Mouse (Mus musculus): Measurements from ENCODE around the gene Ikzf1. TPM values are rescaled to one million over a fixed set of nuclear protein-coding genes. Genes with fewer than 3 reads are reported as not detected.

Gene Ikzf1
- polyA plus RNA-seq, 1 experiment from 2014 or later, result 1.3 TPM

DNA sequence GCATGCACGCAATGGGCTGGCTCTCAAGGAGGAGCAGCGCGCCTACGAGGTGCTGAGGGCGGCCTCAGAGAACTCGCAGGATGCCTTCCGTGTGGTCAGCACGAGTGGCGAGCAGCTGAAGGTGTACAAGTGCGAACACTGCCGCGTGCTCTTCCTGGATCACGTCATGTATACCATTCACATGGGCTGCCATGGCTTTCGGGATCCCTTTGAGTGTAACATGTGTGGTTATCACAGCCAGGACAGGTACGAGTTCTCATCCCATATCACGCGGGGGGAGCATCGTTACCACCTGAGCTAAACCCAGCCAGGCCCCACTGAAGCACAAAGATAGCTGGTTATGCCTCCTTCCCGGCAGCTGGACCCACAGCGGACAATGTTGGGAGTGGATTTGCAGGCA is 84.5 kb downstream of the Ikzf1 start:
- H3K27me3 ChIP-seq, result no peaks in the 10 kb centered on the region; the same call in 1 of the 2 replicates
- no peaks in the 10 kb centered on the region for H3K9me3 ChIP-seq
- 92% methylated on average over 20 of the region's 20 CpGs for WGBS
- no peak overlapping the region for H3K4me2 ChIP-seq
- ATAC-seq (ENCODE audit: insufficient number of reproducible peaks, insufficient read depth, low FRiP score, low TSS enrichment, low read depth), result no peak
- H3K4me1 ChIP-seq (replicated peaks), result no peaks in the 10 kb centered on the region
- no peak overlapping the region for H3K9ac ChIP-seq (replicated peaks)
- no peaks in the 10 kb centered on the region for H3K36me3 ChIP-seq
- no peak overlapping the region for H3K4me3 ChIP-seq (replicated peaks)
- H3K27ac ChIP-seq, result no peak overlapping the region

DNA sequence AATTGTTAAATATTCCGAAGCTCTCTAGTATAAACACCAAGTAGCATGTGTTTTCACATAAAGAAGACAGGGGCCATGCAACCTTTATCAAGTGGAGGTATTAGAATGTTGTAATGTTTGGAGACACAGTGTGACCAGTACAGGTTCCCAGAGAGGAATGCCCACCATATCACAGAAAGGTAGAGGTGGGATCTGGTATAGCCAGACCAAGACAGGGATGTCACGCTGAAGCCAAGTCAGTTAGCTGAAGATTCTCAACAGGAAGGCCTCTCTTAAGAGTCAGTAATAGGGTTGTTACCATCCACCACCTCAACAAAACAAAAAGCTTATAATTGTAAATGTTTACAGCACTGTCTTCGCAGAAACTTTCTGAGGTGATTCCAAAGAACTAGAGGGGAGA is 85.9 kb downstream of the Ikzf1 start:
- ATAC-seq (ENCODE audit: insufficient number of reproducible peaks, insufficient read depth, low FRiP score, low TSS enrichment, low read depth), result no peak
- Histone ChIP-seq H3K9me3 (no peaks in the 10 kb centered on the region), H3K27me3 (no peaks in the 10 kb centered on the region; the same call in 1 of the 2 replicates), H3K36me3 (no peaks in the 10 kb centered on the region), H3K27ac (no peak overlapping the region), H3K9ac (replicated peaks) (no peak overlapping the region), H3K4me2 (no peak overlapping the region), H3K4me1 (replicated peaks) (no peaks in the 10 kb centered on the region), H3K4me3 (replicated peaks) (no peak overlapping the region)
- WGBS, result 85% methylated on average over 3 of the region's 3 CpGs

DNA sequence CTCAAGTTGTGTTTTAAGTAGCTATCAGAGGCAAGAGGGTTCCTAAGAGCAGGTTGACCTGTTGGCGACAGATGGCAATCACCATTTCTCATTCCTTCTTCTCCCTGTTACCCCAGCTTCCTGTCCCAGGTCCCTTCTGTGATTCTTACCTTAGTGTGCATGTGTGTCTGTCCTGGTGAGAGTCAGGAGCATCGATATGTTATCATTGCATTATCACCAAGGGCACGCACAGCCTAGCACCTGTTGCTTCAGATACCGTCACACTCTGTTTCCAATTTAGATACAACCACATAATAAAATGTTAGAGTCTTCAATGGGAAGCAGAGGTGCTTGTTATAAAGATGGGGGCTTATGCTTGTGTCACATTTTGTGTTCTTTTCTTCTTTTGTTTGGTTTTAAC is 87.4 kb downstream of the Ikzf1 start:
- no peak for ATAC-seq (ENCODE audit: insufficient number of reproducible peaks, insufficient read depth, low FRiP score, low TSS enrichment, low read depth)
- WGBS, result 86% methylated on average over 4 of the region's 4 CpGs
- H3K4me3 ChIP-seq (replicated peaks), result no peak overlapping the region
- H3K9ac ChIP-seq (replicated peaks), result no peak overlapping the region
- no peaks in the 10 kb centered on the region; the same call in 1 of the 2 replicates for H3K27me3 ChIP-seq
- no peaks in the 10 kb centered on the region for H3K36me3 ChIP-seq
- H3K27ac ChIP-seq, result no peak overlapping the region
- no peaks in the 10 kb centered on the region for H3K9me3 ChIP-seq
- no peak overlapping the region for H3K4me2 ChIP-seq
- H3K4me1 ChIP-seq (replicated peaks), result no peaks in the 10 kb centered on the region

DNA sequence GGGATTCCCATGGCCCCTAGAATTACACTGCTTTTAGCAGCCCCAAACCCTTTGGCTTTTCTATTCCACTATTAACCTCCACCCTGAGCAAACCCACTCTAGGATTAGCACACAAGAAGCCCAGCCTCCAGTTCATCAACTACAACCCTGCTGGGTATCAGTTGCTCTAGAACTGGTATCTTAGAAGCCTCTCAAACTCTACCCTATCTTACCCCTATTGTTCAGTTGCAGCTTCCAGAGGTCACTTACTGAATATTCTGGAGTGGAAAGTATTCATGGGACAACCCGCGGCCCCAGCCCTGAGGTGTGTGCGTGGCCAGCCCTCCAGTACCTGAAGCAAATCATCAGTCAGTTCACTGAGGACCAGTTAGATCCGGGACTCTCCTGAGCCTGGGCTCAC is 89.6 kb downstream of the Ikzf1 start:
- WGBS, result 87% methylated on average over 4 of the region's 4 CpGs
- Histone ChIP-seq H3K4me3 (replicated peaks) (no peak overlapping the region), H3K4me1 (replicated peaks) (no peaks in the 10 kb centered on the region), H3K27ac (no peak overlapping the region), H3K4me2 (no peak overlapping the region), H3K27me3 (no peaks in the 10 kb centered on the region; the same call in 1 of the 2 replicates), H3K9me3 (no peaks in the 10 kb centered on the region), H3K9ac (replicated peaks) (no peak overlapping the region), H3K36me3 (no peaks in the 10 kb centered on the region)
- ATAC-seq (ENCODE audit: insufficient number of reproducible peaks, insufficient read depth, low FRiP score, low TSS enrichment, low read depth), result no peak

DNA sequence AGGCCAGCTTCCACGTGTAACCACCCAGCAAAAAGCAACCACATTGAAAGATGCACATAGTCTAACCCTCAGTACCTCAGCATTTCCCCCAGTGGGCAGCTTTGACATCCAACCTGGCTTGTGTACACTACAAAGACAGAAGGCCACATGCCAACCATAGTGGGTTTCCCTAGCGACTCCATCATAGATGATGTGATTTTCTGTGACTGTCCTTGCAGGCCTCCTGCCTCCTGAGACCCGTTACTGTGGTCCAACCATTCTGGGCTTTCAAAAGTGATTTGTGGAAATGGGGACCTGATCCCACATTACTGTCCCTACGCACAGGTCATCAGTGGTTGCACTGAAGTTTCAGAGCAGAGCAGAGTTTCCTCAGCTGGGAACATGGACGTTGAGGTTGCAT is 90.1 kb downstream of the Ikzf1 start:
- WGBS, result 83% methylated on average over 5 of the region's 5 CpGs

DNA sequence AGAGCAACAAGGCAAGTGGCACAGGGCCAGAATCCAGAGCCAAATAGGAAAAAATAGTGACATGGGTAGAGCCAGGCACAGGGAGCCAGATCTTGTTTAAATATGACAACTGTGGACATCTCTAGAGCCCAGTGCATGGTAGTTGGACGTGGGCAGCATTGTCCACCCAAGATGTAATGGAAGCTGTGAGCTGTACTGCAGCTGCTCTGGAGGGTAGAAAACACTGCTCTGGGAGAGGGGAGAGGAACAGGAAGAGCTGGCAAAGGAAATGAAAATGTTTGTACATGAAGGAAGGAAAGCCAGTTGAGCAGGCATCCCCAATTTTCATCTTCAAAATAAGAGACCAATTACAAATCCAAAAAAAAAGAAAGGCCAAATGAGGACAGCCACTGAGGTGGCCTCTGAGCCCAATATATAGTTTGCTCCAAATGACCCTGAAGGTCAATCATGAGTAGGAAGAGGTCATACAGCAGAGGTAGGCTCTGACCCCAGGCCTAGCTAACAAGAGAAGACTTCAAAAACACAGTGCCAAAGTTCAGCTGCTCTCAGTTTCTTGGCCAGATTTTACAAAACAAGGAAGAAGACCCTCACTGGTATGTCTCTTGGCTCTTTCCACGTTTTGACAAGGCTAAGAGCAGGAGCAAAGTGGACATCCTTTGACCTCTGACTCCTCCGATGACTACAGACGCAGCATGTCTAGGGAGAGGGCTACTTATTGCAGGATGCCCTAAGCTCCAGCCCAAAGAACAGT is 91.4 kb downstream of the Ikzf1 start:
- Histone ChIP-seq H3K9me3 (no peaks in the 10 kb centered on the region), H3K4me2 (no peak overlapping the region), H3K27me3 (no peaks in the 10 kb centered on the region), H3K9ac (replicated peaks) (no peak overlapping the region), H3K4me3 (replicated peaks) (no peak overlapping the region), H3K4me1 (replicated peaks) (no peaks in the 10 kb centered on the region), H3K36me3 (no peaks in the 10 kb centered on the region), H3K27ac (no peak overlapping the region)
- ATAC-seq (ENCODE audit: insufficient number of reproducible peaks, insufficient read depth, low FRiP score, low TSS enrichment, low read depth), result no peak
- WGBS, result 78% methylated on average over 4 of the region's 4 CpGs

More for the DNA sequence above, 90.1 kb downstream of the Ikzf1 start:
- H3K4me1 ChIP-seq (replicated peaks), result no peaks in the 10 kb centered on the region
- ATAC-seq (ENCODE audit: insufficient number of reproducible peaks, insufficient read depth, low FRiP score, low TSS enrichment, low read depth), result no peak
- H3K27ac ChIP-seq, result no peak overlapping the region
- no peak overlapping the region for H3K4me2 ChIP-seq
- no peaks in the 10 kb centered on the region for H3K27me3 ChIP-seq
- H3K36me3 ChIP-seq, result no peaks in the 10 kb centered on the region
- H3K9ac ChIP-seq (replicated peaks), result no peak overlapping the region
- H3K4me3 ChIP-seq (replicated peaks), result no peak overlapping the region
- H3K9me3 ChIP-seq, result no peaks in the 10 kb centered on the region

DNA sequence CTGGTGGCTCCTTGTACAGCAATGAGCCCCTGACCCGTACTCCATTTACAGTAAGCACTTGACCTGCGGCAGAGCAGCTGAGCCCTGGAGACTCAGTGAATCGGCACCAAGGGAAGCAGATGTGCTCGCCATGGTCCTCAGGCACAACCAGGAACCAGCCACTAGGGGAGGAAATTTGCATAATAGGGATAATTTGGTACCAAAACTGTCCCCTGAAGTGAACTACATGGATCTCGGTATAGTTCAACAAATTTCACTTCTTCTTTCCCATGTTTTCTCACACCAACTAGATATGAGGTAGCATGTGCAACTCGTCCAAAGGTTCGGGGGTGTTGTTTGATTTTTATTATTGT is 92.0 kb downstream of the Ikzf1 start:
- no peaks in the 10 kb centered on the region for H3K4me1 ChIP-seq (replicated peaks)
- H3K4me2 ChIP-seq, result no peak overlapping the region
- 87% methylated on average over 7 of the region's 7 CpGs for WGBS
- H3K27me3 ChIP-seq, result peaks cover 3% of the 10 kb centered on the region; the same call in 1 of the 2 replicates
- no peaks in the 10 kb centered on the region for H3K36me3 ChIP-seq
- no peak overlapping the region for H3K4me3 ChIP-seq (replicated peaks)
- ATAC-seq (ENCODE audit: insufficient number of reproducible peaks, insufficient read depth, low FRiP score, low TSS enrichment, low read depth), result no peak
- H3K9me3 ChIP-seq, result no peaks in the 10 kb centered on the region
- H3K27ac ChIP-seq, result no peak overlapping the region
- no peak overlapping the region for H3K9ac ChIP-seq (replicated peaks)

DNA sequence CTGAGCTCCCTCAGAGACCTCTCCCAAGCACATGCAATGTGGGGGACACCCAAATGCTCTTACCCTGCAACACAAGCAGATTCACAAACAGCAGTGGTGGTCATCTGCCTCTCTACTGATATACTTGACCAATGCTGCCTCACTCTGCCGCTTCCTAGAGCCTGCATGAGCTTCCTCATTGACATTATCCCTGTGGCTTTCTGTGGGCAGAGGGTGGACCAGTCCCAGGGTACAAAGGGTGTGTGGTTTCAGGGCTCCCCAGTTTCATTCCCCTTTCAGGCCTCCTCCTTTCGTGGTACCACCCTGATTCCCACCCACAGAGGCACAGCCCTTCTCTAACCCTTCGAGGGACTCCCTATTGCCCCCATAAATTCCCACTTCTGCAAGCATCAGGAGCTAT is 92.4 kb downstream of the Ikzf1 start:
- no peak for ATAC-seq (ENCODE audit: insufficient number of reproducible peaks, insufficient read depth, low FRiP score, low TSS enrichment, low read depth)
- H3K36me3 ChIP-seq, result no peaks in the 10 kb centered on the region
- peaks cover 3% of the 10 kb centered on the region; the same call in 1 of the 2 replicates for H3K27me3 ChIP-seq
- WGBS, result 65% methylated on average over 3 of the region's 3 CpGs
- H3K4me2 ChIP-seq, result no peak overlapping the region
- no peak overlapping the region for H3K9ac ChIP-seq (replicated peaks)
- no peak overlapping the region for H3K4me3 ChIP-seq (replicated peaks)
- no peak overlapping the region for H3K27ac ChIP-seq
- no peaks in the 10 kb centered on the region for H3K9me3 ChIP-seq
- no peaks in the 10 kb centered on the region for H3K4me1 ChIP-seq (replicated peaks)

DNA sequence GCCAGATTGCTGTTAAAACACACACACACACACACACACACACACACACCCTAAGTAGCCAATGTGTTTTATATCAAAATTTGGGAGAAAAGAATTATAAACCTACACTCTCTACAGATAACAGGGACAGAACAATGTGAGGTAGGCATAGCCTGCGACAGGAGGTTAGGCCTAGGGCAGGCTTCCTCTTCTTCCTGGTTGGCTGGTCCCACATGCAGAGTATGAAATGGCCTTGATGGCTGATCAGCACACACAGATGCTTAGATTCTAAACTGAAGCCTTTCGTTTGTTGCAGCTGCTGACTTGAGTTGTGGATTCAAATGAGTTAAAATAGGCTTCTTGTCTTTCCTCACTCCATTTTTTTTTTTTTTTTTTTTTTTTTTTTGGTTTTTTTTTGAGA is 93.0 kb downstream of the Ikzf1 start:
- H3K27ac ChIP-seq, result no peak overlapping the region
- no peaks in the 10 kb centered on the region for H3K36me3 ChIP-seq
- H3K4me2 ChIP-seq, result no peak overlapping the region
- ATAC-seq (ENCODE audit: insufficient number of reproducible peaks, insufficient read depth, low FRiP score, low TSS enrichment, low read depth), result no peak
- H3K4me1 ChIP-seq (replicated peaks), result no peaks in the 10 kb centered on the region
- H3K27me3 ChIP-seq, result peaks cover 3% of the 10 kb centered on the region; the same call in 1 of the 2 replicates
- no peak overlapping the region for H3K4me3 ChIP-seq (replicated peaks)
- WGBS, result 79% methylated on average over 2 of the region's 2 CpGs
- no peaks in the 10 kb centered on the region for H3K9me3 ChIP-seq
- H3K9ac ChIP-seq (replicated peaks), result no peak overlapping the region

DNA sequence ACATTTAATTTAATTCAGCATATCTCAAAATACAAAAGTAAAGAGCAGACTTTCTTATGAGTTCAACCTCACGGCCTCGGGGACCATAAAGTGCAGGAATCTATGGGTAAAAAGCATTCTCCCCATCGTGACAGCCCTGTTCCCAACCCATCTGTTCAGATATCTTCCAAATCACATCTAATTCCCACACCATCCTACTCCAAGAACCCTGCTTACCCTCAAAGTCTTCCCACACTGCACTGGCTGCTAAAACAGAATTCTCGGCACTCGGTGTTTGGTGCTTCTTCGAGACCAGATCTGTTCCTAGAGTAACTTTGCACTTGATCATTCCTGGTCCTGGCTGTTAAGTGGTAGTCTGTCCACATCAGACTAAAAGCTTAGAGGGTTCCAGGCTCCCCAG is 93.5 kb downstream of the Ikzf1 start:
- no peak for ATAC-seq (ENCODE audit: insufficient number of reproducible peaks, insufficient read depth, low FRiP score, low TSS enrichment, low read depth)
- Histone ChIP-seq H3K27me3 (peaks cover 3% of the 10 kb centered on the region; the same call in 1 of the 2 replicates), H3K27ac (no peak overlapping the region), H3K36me3 (no peaks in the 10 kb centered on the region), H3K9ac (replicated peaks) (no peak overlapping the region), H3K4me2 (no peak overlapping the region), H3K4me1 (replicated peaks) (no peaks in the 10 kb centered on the region), H3K4me3 (replicated peaks) (no peak overlapping the region), H3K9me3 (no peaks in the 10 kb centered on the region)
- 92% methylated on average over 6 of the region's 6 CpGs for WGBS

DNA sequence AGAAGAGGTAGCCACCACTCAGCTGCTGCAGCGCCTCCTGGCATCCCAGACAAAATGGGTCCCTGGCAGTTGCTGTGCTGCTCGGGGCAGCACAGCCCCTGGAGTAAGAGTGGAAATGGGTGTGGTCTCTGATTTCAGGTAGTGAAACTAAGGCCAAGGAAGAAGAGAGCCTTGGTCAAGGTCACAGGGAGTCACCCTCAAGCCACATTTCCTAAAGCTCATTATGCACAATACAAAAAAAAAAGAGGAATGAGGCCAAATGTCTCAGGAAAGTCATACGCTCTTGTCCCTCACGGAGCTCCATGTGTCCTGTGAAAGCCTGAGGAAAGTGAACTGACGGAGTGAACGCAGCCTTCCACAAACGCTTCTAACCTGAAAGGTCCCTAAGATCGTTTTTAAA is 96.9 kb downstream of the Ikzf1 start:
- Histone ChIP-seq H3K36me3 (no peaks in the 10 kb centered on the region), H3K4me3 (replicated peaks) (no peak overlapping the region), H3K27me3 (peaks cover 3% of the 10 kb centered on the region; the same call in 1 of the 2 replicates), H3K27ac (no peak overlapping the region), H3K9ac (replicated peaks) (no peak overlapping the region), H3K4me2 (no peak overlapping the region), H3K9me3 (no peaks in the 10 kb centered on the region), H3K4me1 (replicated peaks) (no peaks in the 10 kb centered on the region)
- whole genome bisulfite sequencing, result 86% methylated on average over 8 of the region's 8 CpGs
- no peak for ATAC-seq (ENCODE audit: insufficient number of reproducible peaks, insufficient read depth, low FRiP score, low TSS enrichment, low read depth)

DNA sequence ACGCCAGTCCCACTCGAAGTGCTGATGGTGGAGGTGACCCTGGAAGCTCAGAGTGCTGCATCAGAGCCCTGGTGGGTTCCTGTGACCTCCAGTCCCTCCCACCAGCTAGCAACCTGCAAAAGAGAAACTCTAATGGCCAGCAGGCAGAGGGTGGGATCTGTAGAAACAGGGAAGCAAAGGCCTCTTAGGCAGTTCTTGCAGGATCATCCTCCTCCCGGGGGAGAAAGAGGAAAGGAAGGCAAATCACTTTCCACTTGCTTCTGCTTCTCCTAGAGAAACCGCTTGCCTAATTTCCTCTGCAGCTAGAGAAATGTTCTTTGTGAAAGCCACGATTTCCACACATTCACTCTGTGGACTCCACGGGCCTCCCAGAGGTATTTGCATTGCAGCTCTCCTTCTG is 100.7 kb downstream of the Ikzf1 start:
- H3K4me2 ChIP-seq, result no peak overlapping the region
- no peak overlapping the region for H3K27ac ChIP-seq
- no peaks in the 10 kb centered on the region for H3K36me3 ChIP-seq
- no peaks in the 10 kb centered on the region for H3K4me1 ChIP-seq (replicated peaks)
- H3K9ac ChIP-seq (replicated peaks), result no peak overlapping the region
- no peaks in the 10 kb centered on the region for H3K9me3 ChIP-seq
- no peak overlapping the region for H3K4me3 ChIP-seq (replicated peaks)
- ATAC-seq (ENCODE audit: insufficient number of reproducible peaks, insufficient read depth, low FRiP score, low TSS enrichment, low read depth), result no peak
- WGBS, result 65% methylated on average over 6 of the region's 6 CpGs
- peaks cover 3% of the 10 kb centered on the region; the same call in 1 of the 2 replicates for H3K27me3 ChIP-seq
